11 mouse cellular contexts compared by ENCODE assay signal in the genomic region with DNA sequence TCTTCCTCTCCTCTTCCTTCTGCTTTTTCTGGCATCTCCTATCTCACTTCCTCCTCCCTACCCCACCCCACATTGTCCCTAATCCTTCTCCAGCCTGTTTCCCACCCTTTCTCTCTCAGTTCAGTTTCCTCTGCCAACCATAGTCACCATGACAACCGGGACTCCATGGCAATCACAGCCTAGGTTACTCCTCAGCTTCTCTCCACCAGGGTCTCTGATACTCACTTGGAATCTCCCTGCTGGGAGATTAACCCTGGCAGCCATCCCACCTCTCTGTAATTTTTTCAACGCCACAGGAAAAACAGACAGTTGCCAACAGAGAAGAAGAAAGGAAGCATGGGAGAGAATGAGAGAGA.
A peak's percentile ranks its signal among the peaks of the same experiment; 100 is the strongest.
DNase-seq lines count a peak whose midpoint lies in the region; ATAC-seq and TF ChIP-seq lines count a peak whose summit lies in the region.
"Had no signal": no experiment of that assay in that cellular context is flagged by ENCODE, and none has a peak within 500 bp of the region (broad histone marks: within the 10 kb centered on the region; RNA-seq: fewer than 3 reads in every experiment).

No protein-coding gene starts in this region.

- WGBS in embryonic facial prominence, embryonic 11.5 days: 40% methylated on average over 2 of the region's 2 CpGs
- 28% methylated on average over 2 of the region's 2 CpGs for WGBS in hindbrain, embryonic 14.5 days
- WGBS in midbrain, embryonic 16.5 days: 25% methylated on average over 2 of the region's 2 CpGs
- 33% methylated on average over 2 of the region's 2 CpGs for WGBS in lung, postnatal 0 days

- no peak overlapping the region for H3K9ac ChIP-seq in embryonic facial prominence, embryonic 11.5 days (replicated peaks; ENCODE audit: low read length)
- H3K9ac ChIP-seq in hindbrain, embryonic 14.5 days: no peak overlapping the region
- no peak overlapping the region for H3K9ac ChIP-seq in midbrain, embryonic 16.5 days (ENCODE audit: low read depth, low read length)
- no peak overlapping the region for H3K9ac ChIP-seq in lung, postnatal 0 days (replicated peaks; ENCODE audit: low read depth)
- H3K9ac ChIP-seq: liver, embryonic 15.5 days; midbrain, embryonic 12.5 days had no signal

- peak; percentile 36 for DNase-seq in left cerebral cortex, postnatal 4 days
- no peak for DNase-seq in left cerebral cortex, adult 11 months (ENCODE audit: low spot score)
- peak; percentile 1 for DNase-seq in embryonic facial prominence, embryonic 11.5 days (ENCODE audit: low spot score)
- peak; percentile 62 for DNase-seq in hindbrain, embryonic 14.5 days (ENCODE audit: low spot score)
- DNase-seq in lung, postnatal 0 days (ENCODE audit: low spot score): no peak
- no peak for DNase-seq in kidney, postnatal 10 days
- no peak for DNase-seq in lung, postnatal 10 days
- DNase-seq: kidney, adult 11 months had no signal

- no peak for TF ChIP-seq EP300 in lung, postnatal 0 days (IDR thresholded peaks at IDR 0.05)

- 0 out of 2 replicates have a peak, but pooled peaks have one; percentile 48 for ATAC-seq in embryonic facial prominence, embryonic 11.5 days (replicated peaks; ENCODE audit: insufficient number of reproducible peaks, low FRiP score, low TSS enrichment, low read depth)
- ATAC-seq in hindbrain, embryonic 14.5 days (ENCODE audit: low FRiP score): peak; percentile 90
- ATAC-seq in midbrain, embryonic 16.5 days: peak; percentile 92
- ATAC-seq in lung, postnatal 0 days: no peak

- intact Hi-C loops in left cerebral cortex, postnatal 4 days (cut with DNase I): no loop called here

- no peak overlapping the region for H3K4me3 ChIP-seq in embryonic facial prominence, embryonic 11.5 days (ENCODE audit: low read depth, low read length)
- no peak overlapping the region for H3K4me3 ChIP-seq in hindbrain, embryonic 14.5 days (replicated peaks; ENCODE audit: low read length)
- no peak overlapping the region for H3K4me3 ChIP-seq in midbrain, embryonic 16.5 days (ENCODE audit: low read depth, low read length)
- no peak overlapping the region for H3K4me3 ChIP-seq in lung, postnatal 0 days (ENCODE audit: low read depth, low read length)
- H3K4me3 ChIP-seq: liver, embryonic 15.5 days; midbrain, embryonic 12.5 days had no signal

- no peaks in the 10 kb centered on the region for H3K9me3 ChIP-seq in embryonic facial prominence, embryonic 11.5 days (replicated peaks; ENCODE audit: control insufficient read depth, low read length)
- H3K9me3 ChIP-seq in hindbrain, embryonic 14.5 days (ENCODE audit: control insufficient read depth, low read length): no peaks in the 10 kb centered on the region
- no peaks in the 10 kb centered on the region for H3K9me3 ChIP-seq in midbrain, embryonic 16.5 days (replicated peaks; ENCODE audit: control insufficient read depth, low read length, poor library complexity, severe bottlenecking)
- no peaks in the 10 kb centered on the region for H3K9me3 ChIP-seq in lung, postnatal 0 days (ENCODE audit: low read length)
- H3K9me3 ChIP-seq: liver, embryonic 15.5 days; midbrain, embryonic 12.5 days had no signal

- no peaks in the 10 kb centered on the region for H3K36me3 ChIP-seq in embryonic facial prominence, embryonic 11.5 days (replicated peaks; ENCODE audit: control insufficient read depth, insufficient read depth, low read depth, low read length)
- no peaks in the 10 kb centered on the region for H3K36me3 ChIP-seq in hindbrain, embryonic 14.5 days (replicated peaks; ENCODE audit: control insufficient read depth, insufficient read depth)
- no peaks in the 10 kb centered on the region for H3K36me3 ChIP-seq in midbrain, embryonic 16.5 days (ENCODE audit: control insufficient read depth, insufficient read depth, low read length)
- H3K36me3 ChIP-seq in lung, postnatal 0 days (ENCODE audit: insufficient read depth, low read length): no peaks in the 10 kb centered on the region
- H3K36me3 ChIP-seq: liver, embryonic 15.5 days; midbrain, embryonic 12.5 days had no signal

- no peak overlapping the region for H3K27ac ChIP-seq in embryonic facial prominence, embryonic 11.5 days (replicated peaks; ENCODE audit: low read depth, low read length)
- H3K27ac ChIP-seq in hindbrain, embryonic 14.5 days: peak overlapping the region; percentile 69; the same call in 1 of the 2 replicates
- H3K27ac ChIP-seq in midbrain, embryonic 16.5 days (ENCODE audit: low read length): peak overlapping the region; percentile 55
- H3K27ac ChIP-seq in lung, postnatal 0 days (ENCODE audit: low read length): no peak overlapping the region
- H3K27ac ChIP-seq: liver, embryonic 15.5 days had no signal

- H3K4me1 ChIP-seq in embryonic facial prominence, embryonic 11.5 days (ENCODE audit: control insufficient read depth, insufficient read depth, low read length): no peaks in the 10 kb centered on the region
- peaks cover 12% of the 10 kb centered on the region for H3K4me1 ChIP-seq in hindbrain, embryonic 14.5 days (replicated peaks; ENCODE audit: control insufficient read depth, insufficient read depth, low read length)
- H3K4me1 ChIP-seq in midbrain, embryonic 16.5 days (ENCODE audit: control insufficient read depth, insufficient read depth, low read length): peaks cover 6% of the 10 kb centered on the region
- no peaks in the 10 kb centered on the region for H3K4me1 ChIP-seq in lung, postnatal 0 days (ENCODE audit: insufficient read depth, low read depth, low read length)
- H3K4me1 ChIP-seq: liver, embryonic 15.5 days had no signal

- no peaks in the 10 kb centered on the region for H3K27me3 ChIP-seq in embryonic facial prominence, embryonic 11.5 days (ENCODE audit: control insufficient read depth, insufficient read depth, low read length)
- no peaks in the 10 kb centered on the region for H3K27me3 ChIP-seq in hindbrain, embryonic 14.5 days (ENCODE audit: control insufficient read depth, insufficient read depth, low read length)
- H3K27me3 ChIP-seq in midbrain, embryonic 16.5 days (ENCODE audit: control insufficient read depth, insufficient read depth, low read depth, low read length): no peaks in the 10 kb centered on the region
- no peaks in the 10 kb centered on the region for H3K27me3 ChIP-seq in lung, postnatal 0 days (replicated peaks; ENCODE audit: insufficient read depth, low read length)
- H3K27me3 ChIP-seq: liver, embryonic 15.5 days; midbrain, embryonic 12.5 days had no signal

- no peak for TF ChIP-seq CTCF in lung, postnatal 0 days (IDR thresholded peaks at IDR 0.05)

- H3K4me2 ChIP-seq in embryonic facial prominence, embryonic 11.5 days (ENCODE audit: low read depth, low read length): no peak overlapping the region
- no peak overlapping the region for H3K4me2 ChIP-seq in hindbrain, embryonic 14.5 days (replicated peaks)
- H3K4me2 ChIP-seq in midbrain, embryonic 16.5 days (ENCODE audit: low read length): peak overlapping the region; percentile 9; the same call in 1 of the 2 replicates
- no peak overlapping the region for H3K4me2 ChIP-seq in lung, postnatal 0 days (replicated peaks; ENCODE audit: low read depth, low read length)
- H3K4me2 ChIP-seq: liver, embryonic 15.5 days; midbrain, embryonic 12.5 days had no signal

Comparison
In these comparisons a context has a peak if more than half of its experiments do, and no peak if none do; other contexts are left out.
1. DNase-seq: peak in left cerebral cortex, postnatal 4 days (single experiment), embryonic facial prominence, embryonic 11.5 days (single experiment) and hindbrain, embryonic 14.5 days (single experiment); none in left cerebral cortex, adult 11 months (single experiment), lung, postnatal 0 days (single experiment), kidney, postnatal 10 days (single experiment) and lung, postnatal 10 days (single experiment).
2. H3K27ac ChIP-seq: peak in hindbrain, embryonic 14.5 days (single experiment) and midbrain, embryonic 16.5 days (single experiment); none in embryonic facial prominence, embryonic 11.5 days (single experiment) and lung, postnatal 0 days (single experiment).